In genomic region chr2:38065914-38066313, GRCm38 (mm10) we compare ENCODE assay signal across 14 mouse cellular contexts.
"Had no signal": no experiment of that assay in that cellular context is flagged by ENCODE, and none has a peak within 500 bp of the region (broad histone marks: within the 10 kb centered on the region; RNA-seq: fewer than 3 reads in every experiment).

No protein-coding gene starts in this region.

- H3K4me2 ChIP-seq: kidney, embryonic 15.5 days; limb, embryonic 15.5 days; liver, embryonic 12.5 days; lung, embryonic 15.5 days; midbrain, embryonic 12.5 days had no signal

- H3K9ac ChIP-seq: kidney, embryonic 15.5 days; limb, embryonic 15.5 days; liver, embryonic 12.5 days; lung, embryonic 15.5 days; midbrain, embryonic 12.5 days had no signal

- H3K4me3 ChIP-seq: kidney, embryonic 15.5 days; limb, embryonic 15.5 days; liver, embryonic 12.5 days; lung, embryonic 15.5 days; midbrain, embryonic 12.5 days had no signal

- H3K36me3 ChIP-seq: kidney, embryonic 15.5 days; limb, embryonic 15.5 days; liver, embryonic 12.5 days; lung, embryonic 15.5 days; midbrain, embryonic 12.5 days had no signal

- H3K27ac ChIP-seq: kidney, embryonic 15.5 days; limb, embryonic 15.5 days; liver, embryonic 12.5 days; lung, embryonic 15.5 days; midbrain, embryonic 12.5 days had no signal

- DNase-seq: kidney, adult 18-20 months; kidney, postnatal 14 days; lung, postnatal 4 days; right cerebral cortex, adult 18-20 months; right cerebral cortex, postnatal 25 days; spleen, adult 18-20 months; thymus, adult 18-20 months; thymus, postnatal 14 days had no signal

- H3K27me3 ChIP-seq: limb, embryonic 15.5 days; liver, embryonic 12.5 days; lung, embryonic 15.5 days; midbrain, embryonic 12.5 days had no signal

- H3K9me3 ChIP-seq: kidney, embryonic 15.5 days; limb, embryonic 15.5 days; liver, embryonic 12.5 days; lung, embryonic 15.5 days; midbrain, embryonic 12.5 days had no signal

- ATAC-seq: liver, embryonic 12.5 days; midbrain, embryonic 16.5 days had no signal
